In the genomic region with DNA sequence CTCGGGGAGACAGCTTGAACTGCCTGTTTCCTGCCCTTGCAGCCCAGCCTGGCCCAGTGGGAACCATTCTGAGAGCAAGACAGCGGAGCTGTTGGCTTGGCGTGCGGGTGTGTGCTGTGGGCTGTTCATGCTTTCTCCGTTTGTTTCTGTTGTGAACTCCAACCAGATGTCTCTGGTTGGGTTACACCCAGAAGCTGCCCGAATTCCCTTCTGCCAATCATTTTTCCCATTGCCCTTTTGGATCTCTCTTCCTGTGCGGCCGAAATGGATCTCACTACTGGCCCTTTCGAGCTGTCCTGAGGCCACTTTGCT, we compare ENCODE assay signal across 8 mouse cellular contexts. TPM values are rescaled to one million over a fixed set of nuclear protein-coding genes. Genes with fewer than 3 reads are reported as not detected.
DNase-seq lines count a peak whose midpoint lies in the region; ATAC-seq and TF ChIP-seq lines count a peak whose summit lies in the region.

No protein-coding gene starts in this region.

- DNase-seq in gastrocnemius, adult 18-20 months (ENCODE audit: low spot score) = peak; percentile 48
- no peak for DNase-seq in gastrocnemius, postnatal 10 days
- no peak for DNase-seq in liver, embryonic 14.5 days (ENCODE audit: low read depth in 3 of 3, low spot score in 3 of 3)
- DNase-seq in retina, postnatal 1 day = no peak
- DNase-seq in urinary bladder, adult 18-20 months (ENCODE audit: low spot score in 2 of 2) = no peak

- H3K9ac ChIP-seq in heart, embryonic 15.5 days = no peak overlapping the region; the same call in 1 of the 2 replicates
- no peak overlapping the region for H3K9ac ChIP-seq in liver, embryonic 14.5 days (replicated peaks)

- TF ChIP-seq CTCF in bone marrow, adult 2 months (IDR thresholded peaks at IDR 0.05; ENCODE audit: control insufficient read depth, insufficient read depth, low read length) = no peak
- no peak for TF ChIP-seq CTCF in liver, embryonic 14.5 days (IDR thresholded peaks at IDR 0.05; ENCODE audit: low read depth)

- H3K36me3 ChIP-seq in heart, embryonic 15.5 days = no peaks in the 10 kb centered on the region
- no peaks in the 10 kb centered on the region for H3K36me3 ChIP-seq in liver, embryonic 14.5 days (replicated peaks; ENCODE audit: control insufficient read depth, insufficient read depth, low read depth)

- no peak overlapping the region for H3K4me3 ChIP-seq in bone marrow, adult 2 months (replicated peaks; ENCODE audit: control insufficient read depth, low read depth, low read length)
- H3K4me3 ChIP-seq in heart, embryonic 15.5 days = peak overlapping the region; percentile 21
- H3K4me3 ChIP-seq in liver, embryonic 14.5 days (ENCODE audit: insufficient read depth in 1 of 2, low read depth in 2 of 2, low read length in 2 of 2) = no peak overlapping the region

- no peak for ATAC-seq in heart, embryonic 15.5 days (replicated peaks; ENCODE audit: insufficient number of reproducible peaks, insufficient read depth, low FRiP score, low read depth)
- ATAC-seq in liver, embryonic 14.5 days (ENCODE audit: insufficient read depth) = no peak
- ATAC-seq in frontal cortex, adult (ENCODE audit: low TSS enrichment) = no peak

- WGBS in bone marrow, adult 2 months = 64% methylated on average over 9 of the region's 9 CpGs
- 63% methylated on average over 9 of the region's 9 CpGs for WGBS in heart, embryonic 15.5 days
- 56% methylated on average over 9 of the region's 9 CpGs for WGBS in liver, embryonic 14.5 days (ENCODE audit: insufficient replicate concordance)

- TF ChIP-seq POLR2A in bone marrow, adult 2 months (IDR thresholded peaks at IDR 0.05; ENCODE audit: borderline replicate concordance, control insufficient read depth, low read depth, low read length) = no peak

- no peaks in the 10 kb centered on the region for H3K9me3 ChIP-seq in heart, embryonic 15.5 days (replicated peaks)
- H3K9me3 ChIP-seq in liver, embryonic 14.5 days (ENCODE audit: control insufficient read depth, low read length) = no peaks in the 10 kb centered on the region

- no peaks in the 10 kb centered on the region for H3K27me3 ChIP-seq in heart, embryonic 15.5 days
- H3K27me3 ChIP-seq in liver, embryonic 14.5 days (ENCODE audit: control insufficient read depth, insufficient read depth, low read length) = peaks cover 29% of the 10 kb centered on the region

- 0 out of 2 replicates have a peak overlapping the region, but pooled peaks have one; percentile 23 for H3K27ac ChIP-seq in bone marrow, adult 2 months (ENCODE audit: control insufficient read depth, insufficient read depth, low read depth, low read length, poor library complexity)
- peak overlapping the region; percentile 54 for H3K27ac ChIP-seq in heart, embryonic 15.5 days
- H3K27ac ChIP-seq in liver, embryonic 14.5 days = no peak overlapping the region

- TF ChIP-seq EP300 in liver, embryonic 14.5 days (IDR thresholded peaks at IDR 0.05; ENCODE audit: low read depth) = no peak

- peaks cover 5% of the 10 kb centered on the region for H3K4me1 ChIP-seq in bone marrow, adult 2 months (ENCODE audit: control insufficient read depth, insufficient read depth, low read length)
- peaks cover 44% of the 10 kb centered on the region for H3K4me1 ChIP-seq in heart, embryonic 15.5 days (replicated peaks)
- H3K4me1 ChIP-seq in liver, embryonic 14.5 days (replicated peaks; ENCODE audit: control insufficient read depth in 2 of 2, insufficient read depth in 2 of 2, low read length in 1 of 2) = peaks cover 0 to 5% of the 10 kb centered on the region in 2 experiments; a peak in 1 of 4 replicates

- H3K4me2 ChIP-seq in heart, embryonic 15.5 days = peak overlapping the region; percentile 96
- peak overlapping the region; percentile 32 for H3K4me2 ChIP-seq in liver, embryonic 14.5 days (ENCODE audit: low read depth)

RNA-seq across cellular contexts. Expression of a gene that starts 4.0 kb away (rescaled TPM):
- total RNA-seq in gastrocnemius, adult 18-20 months (2021) = 1 to 10 TPM; 4.3 to 6.6 TPM
- 10 to 100 TPM; 20.5 to 25.0 TPM for total RNA-seq in gastrocnemius, postnatal 10 days (2021)
- polyA plus RNA-seq in bone marrow, adult 2 months (2011; ENCODE audit: insufficient read depth, insufficient read length, low replicate concordance, missing spikeins) = 8.8 and 16.3 TPM in 2 replicates
- 17.5 and 20.5 TPM in 2 replicates for polyA plus RNA-seq in heart, embryonic 15.5 days (2015; fragmentation: Nextera tagmentation; extraction: Ambion mirVana)
- polyA plus RNA-seq in liver, embryonic 14.5 days (2012; rRNA removed) = 2.7 and 2.9 TPM in 2 replicates
- polyA plus RNA-seq in liver, embryonic 14.5 days (2014; fragmentation: Nextera tagmentation; extraction: Ambion mirVana) = 1.6 and 2.0 TPM in 2 replicates

RNA-seq across cellular contexts. Expression of a gene that starts 16.1 kb away (rescaled TPM):
- 10 to 100 TPM; 18.6 to 18.9 TPM for total RNA-seq in gastrocnemius, adult 18-20 months (2021)
- total RNA-seq in gastrocnemius, postnatal 10 days (2021) = 10 to 100 TPM; 20.6 to 21.8 TPM
- 9.3 and 17.5 TPM in 2 replicates for polyA plus RNA-seq in bone marrow, adult 2 months (2011; ENCODE audit: insufficient read depth, insufficient read length, low replicate concordance, missing spikeins)
- polyA plus RNA-seq in heart, embryonic 15.5 days (2015; fragmentation: Nextera tagmentation; extraction: Ambion mirVana) = 34.8 and 36.2 TPM in 2 replicates
- polyA plus RNA-seq in liver, embryonic 14.5 days (2012; rRNA removed) = 7.1 and 12.3 TPM in 2 replicates
- polyA plus RNA-seq in liver, embryonic 14.5 days (2014; fragmentation: Nextera tagmentation; extraction: Ambion mirVana) = 28.2 and 28.8 TPM in 2 replicates

RNA-seq across cellular contexts. Expression of a gene that starts 52.8 kb away (rescaled TPM):
- total RNA-seq in gastrocnemius, adult 18-20 months (2021) = 1 to 10 TPM; 1.3 to 1.9 TPM
- 1 to 10 TPM; 5.3 to 8.7 TPM for total RNA-seq in gastrocnemius, postnatal 10 days (2021)
- polyA plus RNA-seq in bone marrow, adult 2 months (2011; ENCODE audit: insufficient read depth, insufficient read length, low replicate concordance, missing spikeins) = 4.3 and 7.6 TPM in 2 replicates
- 19.3 and 22.2 TPM in 2 replicates for polyA plus RNA-seq in heart, embryonic 15.5 days (2015; fragmentation: Nextera tagmentation; extraction: Ambion mirVana)
- polyA plus RNA-seq in liver, embryonic 14.5 days (2012; rRNA removed) = 0.85 and 0.87 TPM in 2 replicates
- polyA plus RNA-seq in liver, embryonic 14.5 days (2014; fragmentation: Nextera tagmentation; extraction: Ambion mirVana) = 0.46 and 0.48 TPM in 2 replicates
